Mouse (Mus musculus): ENCODE results near the gene Frmpd1. TPM values are rescaled to one million over a fixed set of nuclear protein-coding genes. Genes with fewer than 3 reads are reported as not detected.

The Frmpd1 gene
- polyA plus RNA-seq, 1 experiment from 2014 or later, result 1.00 TPM

GRCm38 (mm10) chr4:45286318-45286717 lies 101.6 kb downstream of the Frmpd1 start:
- no peaks in the 10 kb centered on the region for H3K9me3 ChIP-seq
- WGBS, result 52% methylated on average over 3 of the region's 3 CpGs
- H3K9ac ChIP-seq, result no peak overlapping the region
- no peak overlapping the region for H3K27ac ChIP-seq
- no peaks in the 10 kb centered on the region for H3K36me3 ChIP-seq (replicated peaks)
- no peak overlapping the region for H3K4me3 ChIP-seq (replicated peaks)
- H3K4me2 ChIP-seq, result no peak overlapping the region
- H3K27me3 ChIP-seq, result no peaks in the 10 kb centered on the region
- no peak for ATAC-seq (ENCODE audit: low FRiP score)
- no peaks in the 10 kb centered on the region for H3K4me1 ChIP-seq

GRCm38 (mm10) chr4:45287906-45288305 lies 103.2 kb downstream of the Frmpd1 start:
- Histone ChIP-seq H3K4me1 (no peaks in the 10 kb centered on the region), H3K4me2 (no peak overlapping the region), H3K36me3 (replicated peaks) (no peaks in the 10 kb centered on the region), H3K4me3 (replicated peaks) (no peak overlapping the region), H3K9me3 (no peaks in the 10 kb centered on the region), H3K27ac (no peak overlapping the region), H3K9ac (no peak overlapping the region), H3K27me3 (no peaks in the 10 kb centered on the region)
- ATAC-seq (ENCODE audit: low FRiP score), result no peak
- WGBS, result 69% methylated on average over 5 of the region's 5 CpGs

GRCm38 (mm10) chr4:45296662-45297564 lies 112.2 kb downstream of the Frmpd1 start, which contains the start of gene Trmt10b:
Gene Trmt10b, plus strand, starts transcription at chr4:45297127.
- peak; percentile 74 for ATAC-seq (ENCODE audit: low FRiP score)
- Histone ChIP-seq H3K9me3 (no peaks in the 10 kb centered on the region), H3K36me3 (replicated peaks) (peaks cover 16% of the 10 kb centered on the region), H3K4me2 (peak within 1 kb of the TSS; percentile 82), H3K9ac (peak within 1 kb of the TSS; percentile 70), H3K4me1 (peaks cover 6% of the 10 kb centered on the region), H3K4me3 (replicated peaks) (peak within 1 kb of the TSS; percentile 79), H3K27ac (no peak within 1 kb of the TSS), H3K27me3 (no peaks in the 10 kb centered on the region)
- 21% methylated on average over 27 of the region's 27 CpGs for WGBS

- H3K27ac ChIP-seq, result no peak overlapping the region
- H3K9me3 ChIP-seq, result no peaks in the 10 kb centered on the region
- ATAC-seq (ENCODE audit: low FRiP score), result no peak
- H3K27me3 ChIP-seq, result no peaks in the 10 kb centered on the region
- H3K4me3 ChIP-seq (replicated peaks), result no peak overlapping the region
- no peaks in the 10 kb centered on the region for H3K4me1 ChIP-seq
- WGBS, result 94% methylated on average over 14 of the region's 14 CpGs
- H3K4me2 ChIP-seq, result no peak overlapping the region
- H3K36me3 ChIP-seq (replicated peaks), result peaks cover 60% of the 10 kb centered on the region
- H3K9ac ChIP-seq, result no peak overlapping the region
These were observed 120.9 kb downstream of the Frmpd1 start for GRCm38 (mm10) chr4:45305536-45305935.

- H3K27me3 ChIP-seq, result no peaks in the 10 kb centered on the region
- H3K9me3 ChIP-seq, result no peaks in the 10 kb centered on the region
- H3K9ac ChIP-seq, result no peak overlapping the region
- no peak overlapping the region for H3K4me3 ChIP-seq (replicated peaks)
- H3K4me1 ChIP-seq, result no peaks in the 10 kb centered on the region
- peaks cover 50% of the 10 kb centered on the region for H3K36me3 ChIP-seq (replicated peaks)
- H3K27ac ChIP-seq, result no peak overlapping the region
- ATAC-seq (ENCODE audit: low FRiP score), result no peak
- H3K4me2 ChIP-seq, result no peak overlapping the region
- WGBS, result 37% methylated on average over 11 of the region's 11 CpGs
These were observed 123.4 kb downstream of the Frmpd1 start for GRCm38 (mm10) chr4:45308046-45308445.

- H3K27ac ChIP-seq, result no peak overlapping the region
- no peaks in the 10 kb centered on the region for H3K9me3 ChIP-seq
- H3K4me3 ChIP-seq (replicated peaks), result no peak overlapping the region
- no peak overlapping the region for H3K9ac ChIP-seq
- H3K27me3 ChIP-seq, result no peaks in the 10 kb centered on the region
- ATAC-seq (ENCODE audit: low FRiP score), result no peak
- H3K4me2 ChIP-seq, result no peak overlapping the region
- peaks cover 50% of the 10 kb centered on the region for H3K36me3 ChIP-seq (replicated peaks)
- WGBS, result 91% methylated on average over 6 of the region's 6 CpGs
- no peaks in the 10 kb centered on the region for H3K4me1 ChIP-seq
These were observed 123.9 kb downstream of the Frmpd1 start for GRCm38 (mm10) chr4:45308606-45309005.

GRCm38 (mm10) chr4:45311056-45311455 lies 126.4 kb downstream of the Frmpd1 start:
- H3K4me1 ChIP-seq, result no peaks in the 10 kb centered on the region
- H3K9ac ChIP-seq, result no peak overlapping the region
- 98% methylated on average over 2 of the region's 2 CpGs for WGBS
- no peaks in the 10 kb centered on the region for H3K27me3 ChIP-seq
- no peak overlapping the region for H3K4me2 ChIP-seq
- H3K4me3 ChIP-seq (replicated peaks), result no peak overlapping the region
- H3K27ac ChIP-seq, result no peak overlapping the region
- no peaks in the 10 kb centered on the region for H3K9me3 ChIP-seq
- ATAC-seq (ENCODE audit: low FRiP score), result no peak
- peaks cover 46% of the 10 kb centered on the region for H3K36me3 ChIP-seq (replicated peaks)

- Histone ChIP-seq H3K9me3 (no peaks in the 10 kb centered on the region), H3K4me3 (replicated peaks) (peak overlapping the region; percentile 95), H3K27ac (peak overlapping the region; percentile 84), H3K9ac (peak overlapping the region; percentile 87), H3K4me1 (peaks cover 15% of the 10 kb centered on the region), H3K27me3 (peaks cover 30% of the 10 kb centered on the region), H3K36me3 (replicated peaks) (peaks cover 28% of the 10 kb centered on the region), H3K4me2 (peak overlapping the region; percentile 69)
- 1% methylated on average over 56 of the region's 56 CpGs for WGBS
- peak; percentile 93 for ATAC-seq (ENCODE audit: low FRiP score)
These were observed 135.6 kb downstream of the Frmpd1 start for GRCm38 (mm10) chr4:45320159-45320816.

- no peak for ATAC-seq (ENCODE audit: low FRiP score)
- Histone ChIP-seq H3K4me3 (replicated peaks) (no peak overlapping the region), H3K27ac (no peak overlapping the region), H3K9ac (no peak overlapping the region), H3K36me3 (replicated peaks) (no peaks in the 10 kb centered on the region), H3K27me3 (peaks cover 13% of the 10 kb centered on the region), H3K9me3 (no peaks in the 10 kb centered on the region), H3K4me2 (no peak overlapping the region), H3K4me1 (no peaks in the 10 kb centered on the region)
- 86% methylated on average over 7 of the region's 7 CpGs for WGBS
These were observed 146.5 kb downstream of the Frmpd1 start for GRCm38 (mm10) chr4:45331139-45331538.

GRCm38 (mm10) chr4:45332466-45332865 lies 147.8 kb downstream of the Frmpd1 start:
- Histone ChIP-seq H3K27ac (no peak overlapping the region), H3K9me3 (no peaks in the 10 kb centered on the region), H3K4me3 (replicated peaks) (no peak overlapping the region), H3K27me3 (peaks cover 6% of the 10 kb centered on the region), H3K36me3 (replicated peaks) (no peaks in the 10 kb centered on the region), H3K4me1 (no peaks in the 10 kb centered on the region), H3K9ac (no peak overlapping the region), H3K4me2 (no peak overlapping the region)
- no peak for ATAC-seq (ENCODE audit: low FRiP score)
- WGBS, result 76% methylated on average over 3 of the region's 3 CpGs

All from forebrain, embryonic 12.5 days (tissue).